Mouse (Mus musculus) brown adipose tissue, adult 24 weeks (tissue): Measurements from ENCODE around the gene Zfp941. TPM values are rescaled to one million over a fixed set of nuclear protein-coding genes. Genes with fewer than 3 reads are reported as not detected.

Source experiments
- H3K27ac ChIP-seq: fragments of 200-500 bp; replicated peaks from 2 replicates; pipeline ENCODE4 v1.5.1; 2012; ENCODE audit warnings: low read depth, mild to moderate bottlenecking, low read length
- H3K4me1 ChIP-seq: fragments of 200-500 bp; 2 replicates; pipeline ENCODE4 v1.6.1; 2012; ENCODE audit warnings: low read length, mixed read lengths; ENCODE audit not compliant: control insufficient read depth, insufficient read depth, insufficient read length
- H3K4me3 ChIP-seq: fragments of 200-500 bp; 2 replicates; pipeline ENCODE4 v1.5.1; 2012; ENCODE audit warnings: low read depth, mild to moderate bottlenecking, low read length, moderate library complexity; ENCODE audit not compliant: insufficient read depth
- polyA plus RNA-seq: library from polyadenylated mRNA; stranded (reverse); fragments of >200 nt; gene quantifications from 2 replicates; pipeline ENCODE4 v1.2.4, GENCODE M21; 2012; ENCODE audit not compliant: missing spikeins, insufficient read depth, insufficient read length

The Zfp941 gene
- polyA plus RNA-seq, 1 experiment: not detected

- Histone ChIP-seq H3K4me3 (no peak within 1 kb of the TSS), H3K4me1 (peaks cover 4% of the 10 kb centered on the region), H3K27ac (no peak within 1 kb of the TSS)
These were observed 58.4 kb downstream of the Zfp941 start, which contains the start of gene Cyp2e1 for GRCm38 (mm10) chr7:140763447-140764020. Cyp2e1 (plus strand) TSS chr7:140763739.

DNA sequence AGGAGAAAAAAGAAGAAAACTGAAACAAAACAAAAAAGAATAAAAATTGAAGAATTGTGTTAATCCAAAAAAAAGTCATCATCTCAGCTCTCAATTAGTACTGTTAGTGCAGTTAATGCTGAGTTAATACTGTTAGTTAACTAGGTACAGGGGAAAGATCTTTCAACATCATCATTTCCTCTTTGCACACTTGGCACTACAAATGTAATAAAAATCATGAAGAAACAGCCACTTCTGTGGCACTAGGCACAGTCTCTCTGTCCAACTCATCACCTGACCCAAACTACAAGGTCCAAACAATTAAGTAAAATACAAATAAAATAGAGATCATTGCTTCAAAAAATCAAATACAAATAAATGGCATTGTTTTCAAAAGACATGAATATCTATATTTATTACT, 61.3 kb downstream of the Zfp941 start:
- Histone ChIP-seq H3K4me3 (no peak overlapping the region), H3K4me1 (peaks cover 9% of the 10 kb centered on the region), H3K27ac (no peak overlapping the region; the same call in none of the 2 replicates)

Other genes with a start within 250 kb of the Zfp941 start
- gene Olfr46, start 220.9 kb downstream of the Zfp941 start, polyA plus RNA-seq: not detected in 2 replicates
- gene Olfr61, start 193.2 kb downstream of the Zfp941 start, polyA plus RNA-seq: not detected in 2 replicates
- not detected in 2 replicates for gene Olfr53, start 175.7 kb downstream of the Zfp941 start, polyA plus RNA-seq
- not detected in 2 replicates for gene Olfr539, start 162.2 kb downstream of the Zfp941 start, polyA plus RNA-seq
- not detected in 2 replicates for gene Olfr45, start 140.2 kb downstream of the Zfp941 start, polyA plus RNA-seq
- not detected in 2 replicates for gene Olfr541, start 124.9 kb downstream of the Zfp941 start, polyA plus RNA-seq
- 52.3 and 66.9 TPM in 2 replicates for gene Cyp2e1, start 58.4 kb downstream of the Zfp941 start, polyA plus RNA-seq
- gene Syce1, start 34.3 kb downstream of the Zfp941 start, polyA plus RNA-seq: 1.0 TPM in 1 of 2 replicates, not detected in the other
- gene Urah, start 12.8 kb upstream of the Zfp941 start, polyA plus RNA-seq: 2.3 TPM in 1 of 2 replicates, not detected in the other
- gene Scgb1c1, start 23.4 kb upstream of the Zfp941 start, polyA plus RNA-seq: not detected in 2 replicates
- gene Odf3, start 25.6 kb upstream of the Zfp941 start, polyA plus RNA-seq: not detected in 2 replicates
- gene Gm45785, start 34.2 kb upstream of the Zfp941 start, polyA plus RNA-seq: not detected in 2 replicates
- gene Ric8a, start 34.8 kb upstream of the Zfp941 start, polyA plus RNA-seq: 14.4 and 15.5 TPM in 2 replicates
- 43.9 and 49.2 TPM in 2 replicates for gene Bet1l, start 35.4 kb upstream of the Zfp941 start, polyA plus RNA-seq
- 108 and 110 TPM in 2 replicates for gene Psmd13, start 59.8 kb upstream of the Zfp941 start, polyA plus RNA-seq
- gene Sirt3, start 60.1 kb upstream of the Zfp941 start, polyA plus RNA-seq: 77.2 and 79.1 TPM in 2 replicates
- 8,049 and 8,538 TPM in 2 replicates for gene Cox8b, start 78.3 kb upstream of the Zfp941 start, polyA plus RNA-seq
- gene Nlrp6, start 98.7 kb upstream of the Zfp941 start, polyA plus RNA-seq: not detected in 2 replicates
- 7.1 and 8.7 TPM in 2 replicates for gene Pgghg, start 119.2 kb upstream of the Zfp941 start, polyA plus RNA-seq
- not detected in 2 replicates for gene Ifitm5, start 128.1 kb upstream of the Zfp941 start, polyA plus RNA-seq
- not detected in 2 replicates for gene Gm45717, start 133.8 kb upstream of the Zfp941 start, polyA plus RNA-seq
- gene Ifitm2, start 133.8 kb upstream of the Zfp941 start, polyA plus RNA-seq: 194 and 274 TPM in 2 replicates
- not detected in 2 replicates for gene Ifitm1, start 145.0 kb upstream of the Zfp941 start, polyA plus RNA-seq
- gene Ifitm3, start 188.6 kb upstream of the Zfp941 start, polyA plus RNA-seq: 117 and 134 TPM in 2 replicates
- 2.1 TPM in 1 of 2 replicates, not detected in the other for gene Ifitm6, start 195.7 kb upstream of the Zfp941 start, polyA plus RNA-seq
- gene Gm17387, start 207.0 kb upstream of the Zfp941 start, polyA plus RNA-seq: not detected in 2 replicates
- not detected in 2 replicates for gene B4galnt4, start 238.9 kb upstream of the Zfp941 start, polyA plus RNA-seq